Mouse (Mus musculus): ENCODE measurements at regions not wholly inside any gene's neighbourhood (a gene's known extent, or its start where the extent isn't known, plus 50 kb on each side); places are given as distances from the start of the nearest gene placed in this dataset.
A peak's percentile ranks its signal among the peaks of the same experiment; 100 is the strongest.

- no peak overlapping the region for H3K9ac ChIP-seq (replicated peaks)
- no peak overlapping the region for H3K27ac ChIP-seq
- no peaks in the 10 kb centered on the region for H3K27me3 ChIP-seq
- H3K9me3 ChIP-seq = no peaks in the 10 kb centered on the region
- ATAC-seq (ENCODE audit: insufficient number of reproducible peaks, insufficient read depth, low FRiP score, low TSS enrichment, low read depth) = no peak
- H3K36me3 ChIP-seq = no peaks in the 10 kb centered on the region
- peaks cover 35% of the 10 kb centered on the region for H3K4me1 ChIP-seq (replicated peaks)
- no peak overlapping the region for H3K4me2 ChIP-seq
- no peak overlapping the region for H3K4me3 ChIP-seq (replicated peaks)
- 69% methylated on average over 3 of the region's 3 CpGs for WGBS
Observed at GRCm38 (mm10) chr6:52416491-52416890, 103.2 kb downstream of the Evx1 start.

- peak overlapping the region; percentile 8; the same call in 1 of the 2 replicates for H3K27ac ChIP-seq
- no peak overlapping the region for H3K9ac ChIP-seq (replicated peaks)
- peak; percentile 79; the same call in 1 of the 2 replicates for ATAC-seq (ENCODE audit: insufficient number of reproducible peaks, insufficient read depth, low FRiP score, low TSS enrichment, low read depth)
- H3K36me3 ChIP-seq = no peaks in the 10 kb centered on the region
- no peaks in the 10 kb centered on the region for H3K27me3 ChIP-seq
- no peak overlapping the region for H3K4me3 ChIP-seq (replicated peaks)
- peak overlapping the region; percentile 7; the same call in 1 of the 2 replicates for H3K4me2 ChIP-seq
- H3K9me3 ChIP-seq = no peaks in the 10 kb centered on the region
- WGBS = 8% methylated on average over 10 of the region's 10 CpGs
- peaks cover 35% of the 10 kb centered on the region for H3K4me1 ChIP-seq (replicated peaks)
Observed at GRCm38 (mm10) chr6:52417439-52418124, 104.3 kb downstream of the Evx1 start.

GRCm38 (mm10) chr6:52418451-52419170 lies 105.3 kb downstream of the Evx1 start:
- 11% methylated on average over 12 of the region's 12 CpGs for WGBS
- peak overlapping the region; percentile 23; the same call in 1 of the 2 replicates for H3K4me2 ChIP-seq
- no peaks in the 10 kb centered on the region for H3K9me3 ChIP-seq
- H3K36me3 ChIP-seq = no peaks in the 10 kb centered on the region
- no peak overlapping the region for H3K9ac ChIP-seq (replicated peaks)
- no peak overlapping the region for H3K4me3 ChIP-seq (replicated peaks)
- H3K4me1 ChIP-seq (replicated peaks) = peaks cover 35% of the 10 kb centered on the region
- H3K27me3 ChIP-seq = no peaks in the 10 kb centered on the region
- no peak for ATAC-seq (ENCODE audit: insufficient number of reproducible peaks, insufficient read depth, low FRiP score, low TSS enrichment, low read depth)
- 0 out of 2 replicates have a peak overlapping the region, but pooled peaks have one; percentile 1 for H3K27ac ChIP-seq

- Histone ChIP-seq H3K4me1 (replicated peaks) (peaks cover 35% of the 10 kb centered on the region), H3K9me3 (0 out of 2 replicates have a peak, but pooled peaks cover 8% of the 10 kb centered on the region), H3K36me3 (no peaks in the 10 kb centered on the region), H3K4me3 (replicated peaks) (no peak overlapping the region), H3K9ac (replicated peaks) (no peak overlapping the region), H3K4me2 (no peak overlapping the region), H3K27me3 (no peaks in the 10 kb centered on the region), H3K27ac (no peak overlapping the region)
- no peak for ATAC-seq (ENCODE audit: insufficient number of reproducible peaks, insufficient read depth, low FRiP score, low TSS enrichment, low read depth)
- 75% methylated on average over 7 of the region's 7 CpGs for WGBS
Observed at GRCm38 (mm10) chr6:52420276-52420970, 107.1 kb downstream of the Evx1 start.

- 84% methylated on average over 6 of the region's 6 CpGs for WGBS
Observed at GRCm38 (mm10) chr6:52421771-52422170, 108.5 kb downstream of the Evx1 start.

GRCm38 (mm10) chr6:52422686-52423085 lies 109.4 kb downstream of the Evx1 start:
- Histone ChIP-seq H3K4me3 (replicated peaks) (no peak overlapping the region), H3K27me3 (no peaks in the 10 kb centered on the region), H3K4me1 (replicated peaks) (peaks cover 18% of the 10 kb centered on the region), H3K9ac (replicated peaks) (no peak overlapping the region), H3K36me3 (no peaks in the 10 kb centered on the region), H3K9me3 (0 out of 2 replicates have a peak, but pooled peaks cover 9% of the 10 kb centered on the region), H3K27ac (no peak overlapping the region), H3K4me2 (no peak overlapping the region)
- WGBS = 87% methylated on average over 10 of the region's 10 CpGs
- ATAC-seq (ENCODE audit: insufficient number of reproducible peaks, insufficient read depth, low FRiP score, low TSS enrichment, low read depth) = no peak

More at GRCm38 (mm10) chr6:52421771-52422170, 108.5 kb downstream of the Evx1 start:
- peaks cover 27% of the 10 kb centered on the region for H3K4me1 ChIP-seq (replicated peaks)
- no peak overlapping the region for H3K4me3 ChIP-seq (replicated peaks)
- H3K36me3 ChIP-seq = no peaks in the 10 kb centered on the region
- H3K27ac ChIP-seq = no peak overlapping the region
- H3K9ac ChIP-seq (replicated peaks) = no peak overlapping the region
- ATAC-seq (ENCODE audit: insufficient number of reproducible peaks, insufficient read depth, low FRiP score, low TSS enrichment, low read depth) = no peak
- H3K9me3 ChIP-seq = 0 out of 2 replicates have a peak, but pooled peaks cover 9% of the 10 kb centered on the region
- no peaks in the 10 kb centered on the region for H3K27me3 ChIP-seq
- H3K4me2 ChIP-seq = no peak overlapping the region

- ATAC-seq (ENCODE audit: insufficient number of reproducible peaks, insufficient read depth, low FRiP score, low TSS enrichment, low read depth) = no peak
- 78% methylated on average over 7 of the region's 7 CpGs for WGBS
- Histone ChIP-seq H3K27me3 (no peaks in the 10 kb centered on the region), H3K4me3 (replicated peaks) (no peak overlapping the region), H3K36me3 (no peaks in the 10 kb centered on the region), H3K9ac (replicated peaks) (no peak overlapping the region), H3K4me2 (no peak overlapping the region), H3K4me1 (replicated peaks) (peaks cover 11% of the 10 kb centered on the region), H3K9me3 (0 out of 2 replicates have a peak, but pooled peaks cover 9% of the 10 kb centered on the region), H3K27ac (no peak overlapping the region)
Observed at GRCm38 (mm10) chr6:52423581-52424107, 110.3 kb downstream of the Evx1 start.

- no peak overlapping the region for H3K9ac ChIP-seq (replicated peaks)
- no peak overlapping the region for H3K4me3 ChIP-seq (replicated peaks)
- ATAC-seq (ENCODE audit: insufficient number of reproducible peaks, insufficient read depth, low FRiP score, low TSS enrichment, low read depth) = no peak
- no peaks in the 10 kb centered on the region for H3K36me3 ChIP-seq
- peaks cover 11% of the 10 kb centered on the region; the same call in 1 of the 2 replicates for H3K4me1 ChIP-seq (replicated peaks)
- H3K27me3 ChIP-seq = no peaks in the 10 kb centered on the region
- 0 out of 2 replicates have a peak, but pooled peaks cover 9% of the 10 kb centered on the region for H3K9me3 ChIP-seq
- H3K27ac ChIP-seq = no peak overlapping the region
- WGBS = 93% methylated on average over 5 of the region's 5 CpGs
- no peak overlapping the region for H3K4me2 ChIP-seq
Observed at GRCm38 (mm10) chr6:52424440-52424839, 111.1 kb downstream of the Evx1 start.

- Histone ChIP-seq H3K4me3 (replicated peaks) (no peak overlapping the region), H3K9me3 (0 out of 2 replicates have a peak, but pooled peaks cover 9% of the 10 kb centered on the region), H3K27ac (no peak overlapping the region), H3K4me1 (replicated peaks) (peaks cover 10% of the 10 kb centered on the region; the same call in 1 of the 2 replicates), H3K36me3 (no peaks in the 10 kb centered on the region), H3K27me3 (no peaks in the 10 kb centered on the region), H3K9ac (replicated peaks) (no peak overlapping the region), H3K4me2 (no peak overlapping the region)
- ATAC-seq (ENCODE audit: insufficient number of reproducible peaks, insufficient read depth, low FRiP score, low TSS enrichment, low read depth) = no peak
- WGBS = 85% methylated on average over 4 of the region's 4 CpGs
Observed at GRCm38 (mm10) chr6:52425082-52425481, 111.8 kb downstream of the Evx1 start.

GRCm38 (mm10) chr6:52428489-52429203 lies 115.3 kb downstream of the Evx1 start:
- ATAC-seq (ENCODE audit: insufficient number of reproducible peaks, insufficient read depth, low FRiP score, low TSS enrichment, low read depth) = no peak
- H3K4me3 ChIP-seq (replicated peaks) = no peak overlapping the region
- no peaks in the 10 kb centered on the region for H3K27me3 ChIP-seq
- H3K9me3 ChIP-seq = 0 out of 2 replicates have a peak, but pooled peaks cover 9% of the 10 kb centered on the region
- no peaks in the 10 kb centered on the region for H3K36me3 ChIP-seq
- no peak overlapping the region for H3K27ac ChIP-seq
- H3K9ac ChIP-seq (replicated peaks) = no peak overlapping the region
- H3K4me1 ChIP-seq (replicated peaks) = peaks cover 10% of the 10 kb centered on the region; the same call in 1 of the 2 replicates
- 39% methylated on average over 11 of the region's 11 CpGs for WGBS
- no peak overlapping the region for H3K4me2 ChIP-seq
